Mouse (Mus musculus): ENCODE measurements around the gene Slc9a3.

DNA sequence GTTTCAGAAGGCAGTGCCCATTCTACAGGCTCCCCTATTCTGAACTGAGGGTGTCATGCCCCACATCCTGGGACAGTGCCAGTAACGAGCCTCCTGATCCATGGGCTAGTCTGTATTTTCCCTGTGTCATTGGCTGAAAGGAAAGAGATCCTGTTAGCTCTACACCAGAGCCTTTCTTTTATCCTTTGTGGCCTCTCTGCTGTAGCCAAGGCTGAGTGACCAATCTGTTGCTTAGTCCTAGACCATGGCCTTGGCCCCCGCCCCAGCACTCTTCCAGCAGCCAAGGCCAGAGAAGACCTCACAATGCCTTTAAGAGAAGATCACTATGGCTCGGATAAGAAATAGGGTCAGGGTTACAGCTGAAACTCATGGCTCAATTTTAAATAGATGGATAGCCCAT lies 97.2 kb downstream of the Slc9a3 start:
- no peak for TF ChIP-seq GATA1 (IDR thresholded peaks at IDR 0.05; ENCODE audit: borderline replicate concordance, low read length)
- TF ChIP-seq CTCF (IDR thresholded peaks at IDR 0.05; ENCODE audit: low read depth, low read length): no peak
